Mouse (Mus musculus) heart, adult 2 months (tissue): ENCODE measurements around the gene Castor1.

Source experiments
- CTCF ChIP-seq: fragments of 200-600 bp; IDR thresholded peaks from 2 replicates; pipeline ENCODE4 v1.8.1; 2022; ENCODE audit warnings: antibody characterized with exemption, mild to moderate bottlenecking, moderate library complexity
- EP300 ChIP-seq: fragments of 200-500 bp; IDR thresholded peaks from 2 replicates; pipeline ENCODE4 v1.6.1; 2011; ENCODE audit warnings: low read depth, low read length, control low read depth; ENCODE audit not compliant: insufficient read depth
- POLR2A ChIP-seq: fragments of 200-500 bp; IDR thresholded peaks from 2 replicates; pipeline ENCODE4 v1.6.1; 2011; ENCODE audit warnings: mild to moderate bottlenecking, low read depth, low read length, control low read depth; ENCODE audit not compliant: insufficient read depth

GRCm38 (mm10) chr11:4263296-4263695 lies 45.3 kb downstream of the Castor1 start:
- TF ChIP-seq CTCF (no peak), EP300 (no peak), POLR2A (no peak)
